Mouse (Mus musculus) spleen, postnatal 4 days (tissue): ENCODE results near the gene Vmn1r69.

Experiments used
- DNase-seq, 2 experiments: peaks; one replicate each; pipeline ENCODE4 v3.0.0; 2022; ENCODE audit warnings: low spot score in 2 of 2

Gene Vmn1r69

GRCm38 (mm10) chr7:10613559-10613958 is at the start of gene Vmn1r69:
Gene Vmn1r69, minus strand, starts transcription at chr7:10613659.
- DNase-seq, result no peak

- DNase-seq, result no peak
These were observed 17.8 kb upstream of the Vmn1r69 start, which contains the start of gene Vmn1r70 for GRCm38 (mm10) chr7:10631232-10631631. Gene Vmn1r70, plus strand, starts transcription at chr7:10631532.

- no peak for DNase-seq
These were observed 55.1 kb downstream of the Vmn1r69 start, which contains the start of gene Vmn1r68 for GRCm38 (mm10) chr7:10558385-10558784. Gene Vmn1r68, minus strand, starts transcription at chr7:10558485.
